Mouse (Mus musculus): ENCODE results near the gene Myo1e. TPM values are rescaled to one million over a fixed set of nuclear protein-coding genes. Genes with fewer than 3 reads are reported as not detected.
A peak's percentile ranks its signal among the peaks of the same experiment; 100 is the strongest.

Gene Myo1e
- total and polyA plus RNA-seq, 2 experiments: 11.2 to 25.1 TPM

- Histone ChIP-seq H3K9ac (ENCODE audit: low read depth, low read length) (no peak overlapping the region; the same call in 1 of the 2 replicates), H3K36me3 (ENCODE audit: control insufficient read depth, insufficient read depth, low read length) (no peaks in the 10 kb centered on the region), H3K4me1 (ENCODE audit: control insufficient read depth, insufficient read depth, low read length) (peaks cover 24% of the 10 kb centered on the region), H3K27ac (replicated peaks; ENCODE audit: insufficient read depth, low read depth, low read length) (peak overlapping the region; percentile 48), H3K27me3 (ENCODE audit: control insufficient read depth, insufficient read depth, low read length) (no peaks in the 10 kb centered on the region), H3K4me3 (ENCODE audit: insufficient read depth, low read depth, low read length) (no peak overlapping the region), H3K79me2 (ENCODE audit: control insufficient read depth, insufficient read depth, low read length) (peaks cover 42% of the 10 kb centered on the region)
- WGBS: 34% methylated on average over 14 of the region's 14 CpGs
- TF ChIP-seq CTCF (IDR thresholded peaks at IDR 0.05; ENCODE audit: low read depth, low read length) (no peak), POLR2A (IDR thresholded peaks at IDR 0.05; ENCODE audit: extremely low read depth, insufficient read depth, low read length) (no peak)
- DNase-seq (ENCODE audit: extremely low read depth, low read depth, low spot score): peak; percentile 72
These were observed 4.5 kb downstream of the Myo1e start for GRCm38 (mm10) chr9:70211638-70212037.

DNA sequence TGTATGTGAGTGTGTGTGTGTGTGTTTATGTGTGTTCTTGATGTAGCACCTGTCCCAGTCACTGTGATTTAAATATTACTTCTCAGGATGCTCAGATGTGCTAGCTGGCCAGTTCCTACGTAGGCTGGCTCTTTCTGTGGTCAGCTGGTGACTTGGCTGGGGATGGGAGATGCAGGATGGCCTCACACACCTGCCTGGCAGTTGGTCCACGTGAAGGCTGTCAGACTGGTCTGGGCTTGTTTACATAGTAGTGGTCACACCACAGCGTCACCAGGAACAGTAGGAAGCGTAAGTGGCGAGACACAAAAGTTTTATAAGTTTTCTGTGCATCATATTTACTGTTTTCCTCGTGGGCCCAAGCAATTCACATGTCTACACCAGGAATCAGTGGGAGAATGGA, 9.4 kb downstream of the Myo1e start:
- WGBS: 44% methylated on average over 6 of the region's 6 CpGs
- Histone ChIP-seq H3K36me3 (ENCODE audit: control insufficient read depth, insufficient read depth, low read length) (no peaks in the 10 kb centered on the region), H3K27me3 (ENCODE audit: control insufficient read depth, insufficient read depth, low read length) (no peaks in the 10 kb centered on the region), H3K4me3 (ENCODE audit: insufficient read depth, low read depth, low read length) (no peak overlapping the region), H3K9ac (ENCODE audit: low read depth, low read length) (no peak overlapping the region), H3K4me1 (ENCODE audit: control insufficient read depth, insufficient read depth, low read length) (peaks cover 13% of the 10 kb centered on the region; the same call in 1 of the 2 replicates), H3K27ac (replicated peaks; ENCODE audit: insufficient read depth, low read depth, low read length) (no peak overlapping the region), H3K79me2 (ENCODE audit: control insufficient read depth, insufficient read depth, low read length) (peaks cover 48% of the 10 kb centered on the region)
- no peak for TF ChIP-seq CTCF (IDR thresholded peaks at IDR 0.05; ENCODE audit: low read depth, low read length)
- TF ChIP-seq POLR2A (IDR thresholded peaks at IDR 0.05; ENCODE audit: extremely low read depth, insufficient read depth, low read length): no peak
- peak; percentile 59 for DNase-seq (ENCODE audit: extremely low read depth, low read depth, low spot score)

GRCm38 (mm10) chr9:70219295-70219931, 12.3 kb downstream of the Myo1e start:
- DNase-seq (ENCODE audit: extremely low read depth, low read depth, low spot score): no peak
- peaks cover 8% of the 10 kb centered on the region; the same call in 1 of the 2 replicates for H3K4me1 ChIP-seq (ENCODE audit: control insufficient read depth, insufficient read depth, low read length)
- no peak overlapping the region for H3K9ac ChIP-seq (ENCODE audit: low read depth, low read length)
- no peak overlapping the region for H3K4me3 ChIP-seq (ENCODE audit: insufficient read depth, low read depth, low read length)
- no peaks in the 10 kb centered on the region for H3K27me3 ChIP-seq (ENCODE audit: control insufficient read depth, insufficient read depth, low read length)
- H3K79me2 ChIP-seq (ENCODE audit: control insufficient read depth, insufficient read depth, low read length): peaks cover 44% of the 10 kb centered on the region
- TF ChIP-seq CTCF (IDR thresholded peaks at IDR 0.05; ENCODE audit: low read depth, low read length) (no peak), POLR2A (IDR thresholded peaks at IDR 0.05; ENCODE audit: extremely low read depth, insufficient read depth, low read length) (no peak)
- H3K36me3 ChIP-seq (ENCODE audit: control insufficient read depth, insufficient read depth, low read length): no peaks in the 10 kb centered on the region
- 83% methylated on average over 6 of the region's 6 CpGs for WGBS
- no peak overlapping the region for H3K27ac ChIP-seq (replicated peaks; ENCODE audit: insufficient read depth, low read depth, low read length)

GRCm38 (mm10) chr9:70220461-70221170, 13.5 kb downstream of the Myo1e start:
- 75% methylated on average over 7 of the region's 7 CpGs for WGBS
- TF ChIP-seq CTCF (IDR thresholded peaks at IDR 0.05; ENCODE audit: low read depth, low read length) (no peak), POLR2A (IDR thresholded peaks at IDR 0.05; ENCODE audit: extremely low read depth, insufficient read depth, low read length) (no peak)
- Histone ChIP-seq H3K4me3 (ENCODE audit: insufficient read depth, low read depth, low read length) (no peak overlapping the region), H3K9ac (ENCODE audit: low read depth, low read length) (no peak overlapping the region), H3K27me3 (ENCODE audit: control insufficient read depth, insufficient read depth, low read length) (no peaks in the 10 kb centered on the region), H3K27ac (replicated peaks; ENCODE audit: insufficient read depth, low read depth, low read length) (no peak overlapping the region), H3K36me3 (ENCODE audit: control insufficient read depth, insufficient read depth, low read length) (no peaks in the 10 kb centered on the region), H3K4me1 (ENCODE audit: control insufficient read depth, insufficient read depth, low read length) (peaks cover 12% of the 10 kb centered on the region; the same call in 1 of the 2 replicates), H3K79me2 (ENCODE audit: control insufficient read depth, insufficient read depth, low read length) (peaks cover 47% of the 10 kb centered on the region; the same call in 1 of the 2 replicates)
- no peak for DNase-seq (ENCODE audit: extremely low read depth, low read depth, low spot score)

GRCm38 (mm10) chr9:70223142-70223541, 16.0 kb downstream of the Myo1e start:
- 80% methylated on average over 4 of the region's 4 CpGs for WGBS

More at GRCm38 (mm10) chr9:70223142-70223541, 16.0 kb downstream of the Myo1e start:
- Histone ChIP-seq H3K27ac (replicated peaks; ENCODE audit: insufficient read depth, low read depth, low read length) (no peak overlapping the region), H3K27me3 (ENCODE audit: control insufficient read depth, insufficient read depth, low read length) (no peaks in the 10 kb centered on the region), H3K36me3 (ENCODE audit: control insufficient read depth, insufficient read depth, low read length) (no peaks in the 10 kb centered on the region), H3K4me1 (ENCODE audit: control insufficient read depth, insufficient read depth, low read length) (peaks cover 6% of the 10 kb centered on the region; the same call in 1 of the 2 replicates), H3K79me2 (ENCODE audit: control insufficient read depth, insufficient read depth, low read length) (peaks cover 48% of the 10 kb centered on the region; the same call in 1 of the 2 replicates), H3K4me3 (ENCODE audit: insufficient read depth, low read depth, low read length) (no peak overlapping the region), H3K9ac (ENCODE audit: low read depth, low read length) (no peak overlapping the region)
- DNase-seq (ENCODE audit: extremely low read depth, low read depth, low spot score): no peak
- no peak for TF ChIP-seq CTCF (IDR thresholded peaks at IDR 0.05; ENCODE audit: low read depth, low read length)
- no peak for TF ChIP-seq POLR2A (IDR thresholded peaks at IDR 0.05; ENCODE audit: extremely low read depth, insufficient read depth, low read length)
